ENCODE assay signal across 8 mouse cellular contexts in the genomic region with DNA sequence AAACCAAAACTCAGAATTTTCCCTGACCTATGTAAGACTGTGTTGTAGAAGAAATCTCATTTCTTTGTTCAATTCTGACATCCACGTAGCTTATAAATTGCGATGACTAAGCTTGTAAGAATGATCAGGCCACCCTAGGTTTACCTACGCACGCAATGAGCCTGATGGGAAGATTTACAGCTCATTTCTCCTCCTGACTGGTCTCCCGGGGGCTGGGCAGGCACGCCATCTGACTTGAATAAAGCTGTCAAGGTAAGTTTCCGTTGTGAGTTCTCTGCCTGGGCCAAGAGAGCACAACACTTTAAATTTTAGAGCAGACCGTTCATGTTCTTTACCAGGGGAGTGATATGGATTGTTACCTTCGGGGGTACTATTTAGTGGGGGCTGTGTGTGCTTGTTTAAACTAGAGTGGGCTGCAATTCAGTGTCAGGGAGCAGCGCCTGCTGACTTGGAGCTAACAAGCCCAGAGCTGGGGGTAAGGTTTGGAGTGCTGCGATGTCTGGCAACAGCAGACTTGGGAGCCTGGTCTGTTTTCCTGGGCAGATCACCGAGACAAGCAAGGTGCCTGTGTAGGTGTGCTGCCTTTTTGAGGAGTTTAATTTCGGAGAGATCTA. TPM values are rescaled to one million over a fixed set of nuclear protein-coding genes. Genes with fewer than 3 reads are reported as not detected.
DNase-seq lines count a peak whose midpoint lies in the region; ATAC-seq and TF ChIP-seq lines count a peak whose summit lies in the region.

A gene (plus strand): TSS at position 214 of the 614 bp plus-strand sequence.

- H3K27ac ChIP-seq in layer of hippocampus, adult 2 months: no peak within 1 kb of the TSS
- H3K27ac ChIP-seq in bone marrow macrophage, adult 2 months (ENCODE audit: insufficient read depth, low read depth, low read length): no peak within 1 kb of the TSS
- 0 out of 2 replicates have a peak within 1 kb of the TSS, but pooled peaks have one; percentile 48 for H3K27ac ChIP-seq in limb, embryonic 14.5 days (replicated peaks; ENCODE audit: low read depth, low read length)
- H3K27ac ChIP-seq in midbrain, embryonic 16.5 days (ENCODE audit: low read length): no peak within 1 kb of the TSS

- no peak for DNase-seq in layer of hippocampus, adult 2 months (ENCODE audit: low spot score in 2 of 2)
- no peak for DNase-seq in layer of hippocampus, adult 9-11 months
- peak; percentile 48 for DNase-seq in limb, embryonic 14.5 days (ENCODE audit: low spot score)
- no peak for DNase-seq in lung, postnatal 36 days
- DNase-seq in gastrocnemius, postnatal 25 days: no peak

- no peaks in the 10 kb centered on the region for H3K4me1 ChIP-seq in bone marrow macrophage, adult 2 months (ENCODE audit: control insufficient read depth, insufficient read depth, low read length)
- H3K4me1 ChIP-seq in limb, embryonic 14.5 days (ENCODE audit: control insufficient read depth, insufficient read depth, low read length): peaks cover 4% of the 10 kb centered on the region; the same call in 1 of the 2 replicates
- no peaks in the 10 kb centered on the region for H3K4me1 ChIP-seq in midbrain, embryonic 16.5 days (ENCODE audit: control insufficient read depth, insufficient read depth, low read length)

- TF ChIP-seq POLR2A in bone marrow macrophage, adult 2 months (IDR thresholded peaks at IDR 0.05; ENCODE audit: borderline replicate concordance, low read depth, low read length): no peak
- TF ChIP-seq POLR2A in limb, embryonic 14.5 days (IDR thresholded peaks at IDR 0.05; ENCODE audit: borderline replicate concordance, extremely low read depth, insufficient read depth, insufficient read length): no peak

- 9% methylated on average over 13 of the region's 13 CpGs for WGBS in limb, embryonic 14.5 days
- WGBS in midbrain, embryonic 16.5 days: 47% methylated on average over 13 of the region's 13 CpGs

- no peaks in the 10 kb centered on the region for H3K9me3 ChIP-seq in limb, embryonic 14.5 days (ENCODE audit: control insufficient read depth, low read length)
- H3K9me3 ChIP-seq in midbrain, embryonic 16.5 days (replicated peaks; ENCODE audit: control insufficient read depth, low read length, poor library complexity, severe bottlenecking): no peaks in the 10 kb centered on the region

- H3K9ac ChIP-seq in limb, embryonic 14.5 days (ENCODE audit: low read depth, low read length, severe bottlenecking): peak within 1 kb of the TSS; percentile 4; the same call in 1 of the 2 replicates
- H3K9ac ChIP-seq in midbrain, embryonic 16.5 days (ENCODE audit: low read depth, low read length): no peak within 1 kb of the TSS

- ATAC-seq in erythroid progenitor cell, adult 5-6 weeks (replicated peaks; ENCODE audit: low FRiP score, poor library complexity, severe bottlenecking): no peak
- ATAC-seq in limb, embryonic 14.5 days (ENCODE audit: low FRiP score, low read depth): peak; percentile 37
- ATAC-seq in midbrain, embryonic 16.5 days: no peak

- 0 out of 2 replicates have a peak within 1 kb of the TSS, but pooled peaks have one; percentile 11 for H3K4me2 ChIP-seq in limb, embryonic 14.5 days (replicated peaks; ENCODE audit: low read depth, low read length, severe bottlenecking)
- H3K4me2 ChIP-seq in midbrain, embryonic 16.5 days (ENCODE audit: low read length): no peak within 1 kb of the TSS

- H3K36me3 ChIP-seq in limb, embryonic 14.5 days (ENCODE audit: control insufficient read depth, insufficient read depth, low read length): no peaks in the 10 kb centered on the region
- no peaks in the 10 kb centered on the region for H3K36me3 ChIP-seq in midbrain, embryonic 16.5 days (ENCODE audit: control insufficient read depth, insufficient read depth, low read length)

- no peak for TF ChIP-seq CTCF in layer of hippocampus, adult 2 months (conservative IDR thresholded peaks at IDR 0.05)
- no peak for TF ChIP-seq CTCF in bone marrow macrophage, adult 2 months (IDR thresholded peaks at IDR 0.05; ENCODE audit: low read depth, low read length)

- no peak within 1 kb of the TSS for H3K4me3 ChIP-seq in layer of hippocampus, adult 2 months
- H3K4me3 ChIP-seq in bone marrow macrophage, adult 2 months (ENCODE audit: insufficient read depth, low read length): no peak within 1 kb of the TSS
- H3K4me3 ChIP-seq in limb, embryonic 14.5 days (replicated peaks; ENCODE audit: low read length): no peak within 1 kb of the TSS
- H3K4me3 ChIP-seq in midbrain, embryonic 16.5 days (ENCODE audit: low read depth, low read length): no peak within 1 kb of the TSS

- no peaks in the 10 kb centered on the region for H3K27me3 ChIP-seq in limb, embryonic 14.5 days (ENCODE audit: control insufficient read depth, insufficient read depth, low read length)
- H3K27me3 ChIP-seq in midbrain, embryonic 16.5 days (ENCODE audit: control insufficient read depth, insufficient read depth, low read depth, low read length): no peaks in the 10 kb centered on the region

RNA-seq across cellular contexts. Expression of the gene that starts here (rescaled TPM):
- total RNA-seq in layer of hippocampus, adult 2 months (2021): 10 to 100 TPM; 34.4 to 34.6 TPM
- polyA plus RNA-seq in bone marrow macrophage, adult 2 months (2012; ENCODE audit: insufficient read depth, insufficient read length, missing spikeins): 38.4 and 41.2 TPM in 2 replicates
- total RNA-seq in erythroid progenitor cell, adult 5-6 weeks (2015; ENCODE audit: low replicate concordance): 31.4 and 36.9 TPM in 2 replicates
- total RNA-seq in erythroid progenitor cell, adult 5-6 weeks (2017; ENCODE audit: low replicate concordance): 30.5 and 34.6 TPM in 2 replicates
- polyA plus RNA-seq in limb, embryonic 14.5 days (2012; rRNA removed): 13.5 and 15.6 TPM in 2 replicates
- 12.2 and 14.4 TPM in 2 replicates for polyA plus RNA-seq in limb, embryonic 14.5 days (2014; fragmentation: Nextera tagmentation; extraction: Ambion mirVana)
- 7.2 and 7.7 TPM in 2 replicates for polyA plus RNA-seq in midbrain, embryonic 16.5 days (2015; fragmentation: Nextera tagmentation; extraction: Ambion mirVana)
- 1 to 10 TPM; 4.8 to 6.8 TPM for total RNA-seq in gastrocnemius, postnatal 25 days (2021)

Comparison
In these comparisons a context has a peak if more than half of its experiments do, and no peak if none do; other contexts are left out.
1. RNA of the gene that starts here (total RNA-seq): 30.5 to 36.9 TPM in erythroid progenitor cell, adult 5-6 weeks and 34.4 to 34.6 TPM in layer of hippocampus, adult 2 months; 4.8 to 6.8 TPM in gastrocnemius, postnatal 25 days; every median in the first group is over 4 times any median in the second.